Mouse (Mus musculus) 416B (cell line): ENCODE data around the gene Klf5.
A peak's percentile ranks its signal among the peaks of the same experiment; 100 is the strongest.

Source experiments
- DNase-seq: peaks from one replicate; pipeline ENCODE4 v3.0.0; 2011; ENCODE audit warnings: low read depth

Klf5 gene

DNA sequence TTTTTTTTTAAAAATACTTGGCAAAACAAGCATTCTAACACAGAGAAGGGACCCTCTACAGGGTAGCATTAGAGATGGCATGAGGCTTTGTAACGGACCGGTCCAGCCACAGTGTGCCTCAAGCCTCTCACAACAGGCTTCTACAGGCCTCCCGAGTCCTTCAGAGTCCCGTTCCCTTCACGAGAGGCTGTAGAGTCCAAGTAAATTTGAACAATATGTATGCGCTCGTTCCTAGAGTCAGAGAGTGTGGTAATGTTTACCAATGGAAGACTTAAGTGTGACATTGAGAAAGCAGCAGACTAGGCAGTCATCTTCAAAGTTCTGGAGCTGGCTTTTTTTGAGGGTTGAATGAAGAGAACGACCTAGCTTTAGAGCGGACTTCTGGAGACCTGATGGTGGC lies 11.1 kb downstream of the Klf5 start:
- no peak for DNase-seq

DNA sequence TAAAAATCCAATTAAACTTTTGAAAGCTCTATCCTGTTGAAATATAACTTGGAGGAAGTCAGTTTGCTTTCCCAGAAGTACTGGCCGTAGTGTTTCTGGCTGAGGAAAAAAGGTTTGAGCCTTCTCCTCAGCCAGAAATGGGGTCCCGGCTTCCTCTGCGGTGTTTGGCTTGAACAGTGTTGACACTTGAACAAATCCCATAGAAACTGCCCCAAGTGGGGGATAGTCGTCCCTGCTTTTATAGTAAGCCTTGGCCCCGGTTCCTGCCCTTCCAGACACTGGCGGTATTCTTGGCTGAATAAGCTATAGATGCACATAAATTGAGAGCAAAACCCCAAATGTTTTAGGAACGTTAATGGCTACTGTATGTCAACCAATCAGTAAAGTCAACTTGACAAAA lies 11.9 kb downstream of the Klf5 start:
- DNase-seq: no peak

DNA sequence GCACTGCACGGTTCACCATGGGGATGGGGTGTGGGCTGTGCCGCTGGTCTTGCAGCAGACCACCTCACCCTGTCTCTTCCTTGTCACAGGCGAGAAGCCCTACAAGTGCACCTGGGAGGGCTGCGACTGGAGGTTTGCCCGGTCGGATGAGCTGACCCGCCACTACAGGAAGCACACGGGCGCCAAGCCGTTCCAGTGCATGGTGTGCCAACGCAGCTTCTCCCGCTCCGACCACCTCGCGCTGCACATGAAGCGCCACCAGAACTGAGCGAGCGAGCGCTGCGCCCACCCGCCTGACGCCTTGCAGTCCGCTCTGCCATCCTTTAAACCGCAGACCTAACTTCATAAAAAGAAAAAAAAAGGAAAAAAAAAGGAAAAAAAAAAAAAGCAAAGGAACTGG lies 14.6 kb downstream of the Klf5 start:
- DNase-seq: no peak

DNA sequence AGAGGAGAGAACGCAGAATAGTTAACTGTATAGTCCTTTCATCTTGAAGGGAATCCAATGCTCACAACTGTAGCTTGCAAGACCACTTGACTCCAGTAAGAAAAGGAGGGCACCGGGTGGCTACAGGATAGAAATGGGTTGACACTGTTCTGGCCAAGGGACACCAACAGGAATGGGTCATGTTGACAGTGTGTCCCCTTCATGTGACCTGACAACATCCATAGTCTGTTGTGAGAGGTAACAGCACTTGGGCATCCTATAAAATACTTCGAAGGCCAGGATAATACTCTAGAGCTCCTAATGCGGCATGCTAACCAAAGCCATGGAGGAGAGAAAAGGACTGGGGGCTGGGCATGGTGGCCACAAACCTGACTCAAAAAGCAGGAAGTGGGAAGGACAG lies 17.8 kb downstream of the Klf5 start:
- DNase-seq: no peak

DNA sequence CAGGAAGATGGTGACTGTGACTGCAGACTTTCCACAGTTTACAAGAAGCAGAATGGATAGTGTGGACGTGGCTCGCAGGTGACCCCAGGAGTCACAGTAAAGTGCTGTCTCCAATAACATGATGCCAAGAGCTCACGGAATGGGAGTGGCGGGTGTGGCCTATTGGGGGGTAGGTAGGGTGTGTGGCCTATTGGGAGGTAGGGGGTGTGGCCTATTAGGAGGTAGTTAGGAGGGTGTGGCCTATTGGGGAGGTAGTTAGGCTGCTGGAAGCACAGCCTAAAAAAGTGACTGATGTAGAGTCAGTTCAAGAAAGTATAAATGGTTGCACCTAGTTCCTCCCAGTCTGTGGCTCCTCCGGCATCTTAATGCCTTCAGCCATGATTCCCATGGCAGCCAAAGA lies 22.2 kb downstream of the Klf5 start:
- no peak for DNase-seq

DNA sequence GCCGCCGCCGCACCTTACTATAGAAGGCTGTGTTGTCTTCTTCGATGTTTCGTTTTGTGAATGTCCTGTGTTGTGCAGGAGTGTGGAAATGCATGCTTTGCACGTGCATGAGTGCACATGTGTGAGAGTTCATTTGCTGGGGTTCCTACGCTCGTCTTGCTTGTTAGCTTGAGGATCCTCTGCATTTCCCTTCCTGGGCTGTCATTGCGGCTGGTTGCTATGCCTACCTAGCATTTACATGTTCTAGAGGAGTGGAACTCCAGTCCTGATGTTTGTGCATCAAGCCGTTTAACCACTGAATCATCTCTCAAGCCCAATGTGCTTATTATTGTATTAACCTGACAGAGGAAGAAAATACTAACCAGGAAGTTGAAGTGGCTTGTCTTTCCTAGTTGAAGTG lies 24.9 kb downstream of the Klf5 start:
- no peak for DNase-seq

DNA sequence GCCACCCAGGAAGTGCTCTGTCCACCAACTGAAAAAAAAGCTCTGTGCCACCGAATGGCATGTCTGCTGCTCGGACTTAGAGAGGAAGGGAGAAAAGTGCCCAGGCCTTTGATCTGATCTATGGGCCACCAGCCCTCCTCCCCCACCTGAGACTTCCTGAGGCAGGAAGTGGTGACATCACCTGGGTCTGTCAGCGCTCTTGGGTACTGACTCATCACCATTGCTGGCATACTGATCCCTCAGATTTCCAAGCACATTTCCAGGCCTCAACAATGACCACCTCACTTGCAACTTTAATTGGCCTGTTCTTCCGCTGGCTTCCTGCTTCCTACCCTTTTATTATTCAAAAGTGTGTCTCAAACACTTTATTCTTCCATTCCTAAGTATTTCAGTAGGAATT lies 26.0 kb downstream of the Klf5 start:
- DNase-seq: peak; percentile 79

DNA sequence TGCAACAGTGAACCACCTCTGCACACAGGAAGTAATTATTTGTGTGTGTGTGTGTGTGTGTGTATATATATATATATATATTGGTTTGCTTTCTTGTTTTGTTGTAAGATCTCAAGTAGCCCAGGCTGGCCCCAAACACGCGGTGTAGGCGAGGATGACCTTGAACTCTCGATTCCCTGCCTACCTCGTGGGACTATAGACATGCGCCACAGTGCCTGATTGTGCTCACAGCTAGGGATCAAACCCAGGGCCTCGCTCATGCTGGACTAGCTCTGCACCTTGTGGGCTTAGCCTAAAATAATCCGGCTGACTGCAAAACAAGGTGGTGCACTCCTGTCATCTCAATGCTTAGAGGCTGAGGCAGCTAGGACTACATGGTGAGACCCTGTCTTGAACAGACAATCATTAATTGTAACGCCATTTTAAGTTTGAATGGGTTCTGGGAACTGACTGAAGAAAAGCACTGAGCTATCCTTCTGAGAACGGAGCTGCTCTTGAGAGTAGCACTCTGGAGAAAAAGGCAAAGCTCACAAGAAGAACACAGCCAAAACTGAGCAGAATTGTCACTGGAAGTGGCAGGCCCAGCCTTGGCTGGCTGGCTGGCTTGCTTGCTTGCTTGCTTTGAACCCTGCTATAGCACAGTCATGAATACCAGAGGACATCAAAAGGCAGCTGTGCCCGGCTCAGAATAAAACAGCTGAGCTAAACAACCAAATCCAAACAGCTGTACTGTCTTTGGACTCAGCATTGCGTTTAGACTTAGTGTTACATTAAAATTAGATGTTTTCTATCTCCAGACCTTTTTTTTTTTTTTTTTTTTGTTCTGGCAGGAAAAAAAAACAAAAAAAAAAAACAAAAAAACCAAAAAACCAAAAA lies 27.3 kb downstream of the Klf5 start:
- DNase-seq: no peak

DNA sequence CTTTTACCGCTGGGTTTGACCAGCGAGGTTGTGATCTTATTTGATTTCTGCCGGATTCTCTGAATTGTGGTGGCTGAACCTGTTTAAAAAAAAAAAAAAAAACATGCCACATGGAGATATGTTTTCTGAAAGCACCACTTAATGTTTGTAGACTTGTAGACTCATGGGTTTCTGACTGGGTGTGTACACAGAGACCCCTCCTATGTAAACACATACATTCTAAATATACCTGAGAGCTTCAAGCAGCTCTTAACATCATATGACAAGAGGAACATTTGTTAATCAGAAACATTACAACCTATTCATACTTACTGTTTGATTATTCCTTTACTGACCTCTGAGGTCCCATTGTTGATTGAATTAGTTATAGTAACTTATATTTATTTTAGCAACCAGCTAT lies 38.1 kb downstream of the Klf5 start:
- no peak for DNase-seq

DNA sequence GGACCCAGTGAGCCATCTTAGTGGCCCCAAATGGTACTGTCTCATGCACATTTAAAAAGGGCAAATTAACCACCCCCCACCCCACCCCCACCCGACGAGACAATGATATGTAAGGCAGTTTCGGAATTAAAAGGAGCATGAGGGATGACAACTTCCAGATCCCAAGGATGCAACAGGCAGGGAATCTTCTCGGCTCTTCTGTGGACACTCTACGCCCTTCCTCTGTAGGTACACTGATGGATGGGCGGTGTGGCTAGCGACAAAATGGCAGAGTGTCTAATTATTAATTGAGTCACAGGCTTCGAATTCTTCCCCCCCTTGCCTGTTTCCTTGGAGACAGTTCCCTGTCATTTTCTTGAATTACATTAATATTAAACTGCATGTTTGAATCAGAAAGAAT lies 40.5 kb downstream of the Klf5 start:
- no peak for DNase-seq

DNA sequence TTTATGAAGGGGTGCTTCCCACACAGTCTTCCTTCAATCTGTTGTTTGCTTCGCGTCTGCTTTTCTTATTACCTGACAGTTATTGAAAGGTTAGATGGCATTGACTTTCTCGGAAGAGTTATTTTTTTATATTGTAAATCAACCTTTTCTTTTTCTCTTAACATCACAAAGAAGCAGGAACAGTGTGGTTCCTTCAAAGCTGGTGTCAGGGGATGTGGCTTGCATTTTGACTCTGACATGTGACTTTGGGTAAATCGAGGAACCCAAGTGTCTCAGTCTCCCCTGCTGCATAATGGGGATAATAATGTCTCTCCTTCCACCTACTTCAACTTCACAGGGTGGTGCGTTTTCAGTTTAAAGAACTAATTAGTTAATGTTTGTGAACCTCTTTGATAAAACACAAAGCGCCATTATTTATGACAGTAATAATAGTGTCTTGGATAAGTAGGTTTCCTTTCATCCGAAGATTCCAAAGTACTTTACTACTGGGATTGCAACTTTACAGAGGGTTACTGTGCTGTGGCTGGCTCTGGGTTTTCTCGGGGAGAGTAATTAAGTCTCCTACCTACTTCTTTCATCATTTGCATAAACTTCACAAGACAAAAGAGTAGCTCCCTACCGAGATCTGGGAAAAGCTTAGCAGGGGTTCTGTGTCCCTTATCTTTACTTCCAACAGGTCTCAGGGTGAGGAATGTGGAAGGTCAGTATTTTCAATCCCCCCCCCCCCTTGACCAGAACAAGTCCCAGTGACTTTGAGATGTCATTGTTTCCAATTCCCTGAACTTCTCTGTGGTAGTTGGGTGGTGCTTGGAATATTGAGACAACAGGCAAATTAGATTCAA lies 41.4 kb downstream of the Klf5 start:
- DNase-seq: no peak

DNA sequence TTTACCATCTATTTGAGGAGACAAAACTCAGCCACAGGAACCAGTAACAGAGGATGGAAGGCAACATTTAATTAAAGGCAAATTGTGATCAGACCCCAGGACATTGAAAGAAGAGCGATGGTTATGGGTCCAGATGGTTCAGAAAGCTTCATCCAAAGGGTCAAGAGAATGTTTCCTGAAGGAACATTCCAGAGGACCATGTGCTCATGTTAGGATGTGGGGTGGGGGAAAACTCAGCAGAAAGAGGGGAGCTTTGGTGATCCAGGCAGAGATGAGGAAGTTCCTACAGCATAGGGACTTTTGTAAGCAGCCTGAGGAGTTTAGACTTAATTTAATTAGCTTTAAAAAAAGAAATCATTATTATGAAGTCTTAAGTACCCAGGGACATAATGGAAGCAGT lies 42.2 kb downstream of the Klf5 start:
- no peak for DNase-seq

DNA sequence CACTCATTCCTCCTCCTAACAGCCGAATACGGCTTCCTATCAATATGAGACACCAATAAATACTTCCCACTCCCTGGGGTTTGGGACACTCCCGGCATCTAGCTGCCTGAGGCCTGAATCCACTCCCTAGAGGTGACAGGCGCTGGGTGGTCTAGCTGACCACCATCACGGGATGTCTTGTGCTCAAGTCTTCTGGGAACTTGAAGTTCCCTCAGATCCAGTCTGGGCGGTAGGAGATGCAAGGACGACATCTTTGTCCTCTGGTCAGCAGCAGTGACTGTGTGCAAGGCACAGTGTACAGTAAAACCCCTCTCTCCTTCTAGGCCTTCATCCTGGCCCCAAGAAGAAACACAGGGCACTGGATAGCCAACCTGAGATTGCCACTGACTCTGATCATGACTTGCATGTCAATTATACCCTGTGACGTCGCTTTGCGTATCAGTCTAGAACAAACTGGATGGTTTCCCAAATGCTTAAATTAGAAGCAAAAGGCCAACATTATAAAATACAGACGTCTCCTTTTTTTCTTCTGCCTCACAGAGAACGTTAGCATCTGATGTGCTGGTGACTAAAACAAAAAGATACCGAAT lies 49.8 kb downstream of the Klf5 start:
- DNase-seq: no peak

DNA sequence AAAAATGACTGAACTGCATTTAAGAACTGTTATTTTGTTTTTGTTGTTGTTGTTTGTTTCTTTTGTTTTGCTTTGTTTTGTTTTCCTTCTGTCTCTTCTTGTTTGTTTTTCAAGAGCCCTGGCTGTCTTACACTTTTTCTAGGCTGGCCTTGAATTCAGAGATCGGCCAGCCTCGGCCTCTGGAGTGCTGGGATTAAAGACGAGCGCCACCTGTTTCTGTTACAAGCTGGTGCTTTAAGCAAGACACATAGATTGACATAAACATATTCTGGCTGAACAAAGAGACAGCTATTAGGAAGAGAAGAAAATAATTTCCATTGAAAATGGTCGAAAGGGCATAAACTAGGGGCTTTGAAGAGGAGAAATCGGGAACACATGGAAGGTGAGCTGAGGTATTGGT lies 51.1 kb downstream of the Klf5 start:
- no peak for DNase-seq

DNA sequence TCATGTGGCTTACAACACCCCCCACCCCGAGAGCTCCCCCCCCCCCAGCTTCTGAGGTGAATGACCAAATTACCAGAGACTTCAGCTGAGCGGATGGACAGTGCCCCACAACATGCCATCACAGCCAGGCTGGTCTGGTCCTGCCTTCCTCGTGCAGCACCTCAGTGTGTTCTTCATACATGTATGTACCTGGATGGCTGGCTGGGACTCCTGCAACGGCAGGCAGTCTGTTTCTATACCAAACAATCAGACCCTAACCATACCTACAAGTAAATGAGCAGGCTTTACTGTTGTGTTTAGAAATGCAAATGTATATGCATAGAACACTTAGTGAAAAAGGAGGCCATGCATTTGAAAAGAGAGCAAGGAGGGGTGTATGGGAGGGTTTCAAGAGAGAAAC lies 54.5 kb downstream of the Klf5 start:
- DNase-seq: no peak

DNA sequence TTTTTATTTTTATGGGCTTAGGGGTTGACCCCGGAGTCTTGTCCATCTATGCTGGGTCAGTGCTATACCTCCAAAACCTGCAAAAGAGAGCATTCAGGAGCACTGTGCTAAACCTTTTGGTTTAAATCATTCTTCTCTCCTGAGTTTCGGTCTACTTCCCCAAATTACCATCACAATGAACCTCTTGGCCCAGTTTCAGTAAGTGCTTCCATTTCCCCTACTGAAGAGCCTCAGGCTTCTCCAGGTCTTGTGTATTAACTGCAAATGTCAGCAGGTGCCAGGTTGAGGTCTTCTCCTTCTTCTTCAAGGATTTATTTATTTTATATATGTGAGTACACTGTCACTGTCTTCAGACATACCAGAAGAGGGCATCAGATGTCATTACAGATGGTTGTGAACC lies 55.6 kb downstream of the Klf5 start:
- DNase-seq: no peak

DNA sequence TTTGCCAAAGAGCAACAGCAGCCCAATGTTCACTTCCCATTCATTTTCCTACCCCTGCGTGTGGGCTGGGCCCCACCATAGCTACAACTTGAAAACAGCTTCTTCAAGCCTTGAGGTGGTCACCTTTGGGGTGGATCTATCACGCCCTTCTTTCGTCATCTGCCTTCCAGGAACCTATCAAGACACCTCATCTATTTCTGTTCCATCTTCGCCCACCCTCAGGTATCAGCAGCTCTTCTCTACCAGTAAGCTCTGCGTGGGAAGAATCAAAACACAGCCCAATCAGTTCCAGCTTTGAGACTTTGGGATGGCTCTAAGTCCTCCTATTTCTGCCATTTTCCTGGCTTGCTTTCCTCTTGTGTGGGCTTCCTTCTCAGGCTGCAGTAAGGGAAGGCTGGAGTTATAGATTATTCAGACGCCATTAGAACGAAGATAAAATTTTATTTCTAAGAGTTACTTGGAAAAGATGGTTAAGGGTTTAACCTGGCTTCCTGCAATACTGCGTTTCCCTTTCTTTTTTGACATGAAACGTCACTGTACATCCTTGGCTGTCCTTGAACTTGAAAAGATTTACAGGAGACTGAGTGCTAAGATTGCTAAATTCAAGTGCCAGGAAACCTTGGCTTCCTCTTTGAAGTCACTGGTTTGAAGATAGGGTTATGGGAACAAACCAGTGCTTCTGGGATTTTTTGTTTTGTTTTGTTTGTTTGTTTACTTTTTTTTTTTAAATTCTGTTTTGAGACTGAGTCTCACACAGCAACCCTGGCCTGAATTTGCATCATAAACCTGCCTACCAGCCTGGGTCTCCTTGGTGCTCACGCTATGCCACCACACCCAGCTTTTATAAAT lies 56.5 kb downstream of the Klf5 start:
- peak; percentile 19 for DNase-seq

DNA sequence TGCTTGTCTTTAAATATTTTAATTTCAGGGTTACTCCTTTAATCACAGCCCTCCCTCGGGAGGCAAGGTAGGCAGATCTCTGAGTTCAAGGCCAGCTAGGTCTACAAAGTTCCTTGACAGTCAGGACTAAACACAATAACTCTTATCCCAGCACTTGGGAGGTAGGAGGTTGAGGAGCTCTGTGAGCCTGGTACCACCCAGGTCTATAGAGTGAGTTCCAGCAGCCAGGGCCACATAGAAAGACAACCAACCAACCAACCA lies 57.0 kb downstream of the Klf5 start:
- no peak for DNase-seq

DNA sequence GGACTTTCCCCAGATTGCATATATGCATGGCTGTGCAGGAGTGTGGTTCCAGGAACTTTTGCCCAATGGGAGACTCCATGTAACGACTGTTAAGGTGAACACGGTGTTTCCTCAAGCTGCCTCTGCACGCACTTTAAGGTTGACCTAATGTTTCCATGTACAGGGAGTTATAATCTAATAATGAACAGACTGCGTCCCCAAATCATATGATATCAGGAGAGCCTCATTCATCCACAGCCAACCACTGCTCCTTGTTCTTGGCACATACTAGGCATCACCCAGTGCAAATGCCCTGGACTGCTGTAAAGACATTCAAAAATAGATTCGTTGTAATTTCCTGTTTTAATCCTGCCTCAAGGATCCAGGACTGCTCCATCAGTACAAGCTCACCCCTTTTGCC lies 64.5 kb downstream of the Klf5 start:
- DNase-seq: no peak

DNA sequence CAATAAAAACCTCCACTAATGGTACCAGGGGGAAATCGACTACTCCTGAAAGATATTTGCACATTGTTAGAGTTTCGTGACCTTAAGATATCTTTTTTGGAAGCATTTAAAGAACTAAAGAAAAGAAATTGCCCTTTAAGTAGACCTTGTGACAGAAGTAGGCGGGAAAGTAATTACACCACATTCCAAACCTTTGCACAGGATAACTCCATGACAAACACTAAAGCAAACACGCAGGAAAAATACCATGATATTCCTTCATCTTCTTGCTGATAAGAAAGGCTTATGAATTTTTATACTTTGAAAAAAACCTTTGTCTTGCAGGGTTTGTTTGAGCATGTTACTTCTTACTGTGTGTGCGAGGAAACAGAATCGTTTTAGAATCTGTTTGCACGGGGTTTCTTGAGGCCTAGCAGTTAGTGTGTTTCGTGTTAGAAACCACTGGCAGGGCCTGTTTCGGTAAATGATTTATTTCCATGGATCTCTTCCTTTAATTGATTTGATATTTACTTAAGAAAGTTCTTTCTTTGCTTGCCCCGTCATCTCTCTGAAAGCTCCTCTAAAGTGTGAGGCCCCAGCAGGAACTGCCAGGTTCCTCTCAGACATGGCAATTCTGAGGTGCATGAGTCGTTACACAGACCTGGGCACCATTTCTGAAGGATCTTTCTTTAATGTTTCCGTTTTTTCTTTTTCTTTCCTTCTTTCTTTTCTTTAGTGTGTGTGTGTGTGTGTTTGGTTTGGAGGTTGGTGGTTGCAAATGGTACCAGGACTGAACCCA lies 65.7 kb downstream of the Klf5 start:
- DNase-seq: no peak
